Mouse (Mus musculus) heart, embryonic 16.5 days (tissue): Measurements from ENCODE around the gene Ankrd13a. TPM values are rescaled to one million over a fixed set of nuclear protein-coding genes. Genes with fewer than 3 reads are reported as not detected.

Experiments
- ATAC-seq: fragments of 200-750 bp; cut with Nextera tagmentation; replicated peaks from 2 replicates; pipeline ENCODE4 v1.8.0; 2017; ENCODE audit warnings: moderate number of reproducible peaks; ENCODE audit not compliant: insufficient read depth, low FRiP score; ENCODE audit errors: extremely low read depth
- H3K27ac ChIP-seq: fragments of 300-500 bp; sonication (generic); 2 replicates; pipeline ENCODE4 v1.5.1; 2014; ENCODE audit warnings: mild to moderate bottlenecking, low read length, control low read depth, moderate library complexity
- H3K27me3 ChIP-seq: fragments of 300-500 bp; sonication (generic); 2 replicates; pipeline ENCODE4 v1.6.1; 2014; ENCODE audit warnings: low read length, mixed read lengths; ENCODE audit not compliant: control insufficient read depth, insufficient read depth
- H3K36me3 ChIP-seq: fragments of 300-500 bp; sonication (generic); 2 replicates; pipeline ENCODE4 v1.6.1; 2014; ENCODE audit not compliant: control insufficient read depth, insufficient read depth
- H3K4me1 ChIP-seq: fragments of 300-500 bp; sonication (generic); 2 replicates; pipeline ENCODE4 v1.6.1; 2014; ENCODE audit warnings: low read length, mixed read lengths; ENCODE audit not compliant: control insufficient read depth, insufficient read depth
- H3K4me2 ChIP-seq: fragments of 300-500 bp; sonication (generic); 2 replicates; pipeline ENCODE4 v1.6.1; 2014; ENCODE audit warnings: low read depth, mild to moderate bottlenecking, control low read depth, low read length
- H3K4me3 ChIP-seq: fragments of 300-500 bp; sonication (generic); 2 replicates; pipeline ENCODE4 v1.5.1; 2014; ENCODE audit warnings: mild to moderate bottlenecking, control low read depth, low read length
- H3K9ac ChIP-seq: fragments of 300-500 bp; sonication (generic); 2 replicates; pipeline ENCODE4 v1.6.1; 2014; ENCODE audit warnings: low read length, control low read depth
- H3K9me3 ChIP-seq: fragments of 300-500 bp; sonication (generic); replicated peaks from 2 replicates; pipeline ENCODE4 v1.6.1; 2016; ENCODE audit warnings: low read length; ENCODE audit not compliant: control insufficient read depth
- WGBS: fragments of 180-500 bp; shearing (Covaris S2); extraction: QIAGEN DNeasy Blood & Tissue Kit; methylation state at CpG from one replicate; pipeline ENCODE4 v1.1.7; 2014; 5-methylcytosine and 5-hydroxymethylcytosine counted together
- polyA plus RNA-seq: library from polyadenylated mRNA; unstranded; fragments of >200 nt; fragmentation: Nextera tagmentation; extraction: Ambion mirVana; gene quantifications from 2 replicates; pipeline ENCODE4 v1.2.1, GENCODE M21; 2015

The Ankrd13a gene
- polyA plus RNA-seq, 1 experiment from 2014 or later = 28.4 TPM

DNA sequence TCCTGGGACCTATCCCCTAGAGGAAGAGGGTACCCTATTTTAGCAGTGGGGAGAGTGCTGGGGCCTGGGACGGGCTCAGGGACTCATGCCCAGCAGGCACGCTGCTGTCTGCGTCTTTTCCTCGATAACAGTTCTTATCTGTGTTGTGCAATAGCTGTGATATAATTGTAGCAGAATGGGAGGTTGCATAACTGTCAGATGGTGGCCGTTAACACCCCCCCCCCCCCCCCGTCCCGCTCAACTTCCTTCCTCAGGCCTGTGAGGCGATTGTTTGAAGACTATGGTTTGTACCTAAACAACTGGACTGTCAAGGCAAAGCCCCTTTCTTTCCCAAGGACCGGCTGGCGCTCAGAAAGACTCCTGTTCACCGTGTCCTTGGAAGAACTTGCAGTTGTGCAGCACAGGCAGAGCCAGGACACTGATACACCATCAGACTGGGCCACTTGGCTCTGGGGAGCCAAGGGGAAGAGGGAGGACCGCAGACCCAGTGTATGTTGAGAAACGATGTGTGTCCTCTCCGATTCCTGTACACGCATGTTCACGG lies 10.2 kb downstream of the Ankrd13a start:
- H3K4me2 ChIP-seq = peak overlapping the region; percentile 16; the same call in 1 of the 2 replicates
- peaks cover 26% of the 10 kb centered on the region for H3K4me1 ChIP-seq
- whole genome bisulfite sequencing = 37% methylated on average over 16 of the region's 16 CpGs
- H3K36me3 ChIP-seq = peaks cover 13% of the 10 kb centered on the region
- no peaks in the 10 kb centered on the region for H3K9me3 ChIP-seq
- ATAC-seq = peak; percentile 42
- H3K9ac ChIP-seq = peak overlapping the region; percentile 6; the same call in 1 of the 2 replicates
- peak overlapping the region; percentile 76 for H3K27ac ChIP-seq
- H3K4me3 ChIP-seq = no peak overlapping the region
- no peaks in the 10 kb centered on the region for H3K27me3 ChIP-seq

DNA sequence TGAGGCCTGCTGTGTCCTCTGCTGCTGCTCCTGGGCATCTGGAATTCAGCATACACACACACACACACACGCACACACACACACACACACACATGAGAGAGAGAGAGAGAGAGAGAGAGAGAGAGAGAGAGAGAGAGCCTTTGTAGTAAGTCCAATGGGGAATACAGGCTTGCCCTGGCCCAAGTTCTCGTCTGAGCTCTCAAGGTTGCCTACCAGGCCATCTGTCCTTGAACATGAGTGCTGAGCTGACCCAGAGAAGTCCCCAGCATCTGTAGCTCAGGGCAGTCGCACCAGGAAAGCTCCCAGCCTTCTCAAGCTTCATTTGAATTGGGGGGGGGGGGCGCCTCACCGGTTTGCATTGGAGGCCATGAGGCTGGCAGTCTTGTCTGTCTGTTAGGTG lies 10.7 kb downstream of the Ankrd13a start:
- Histone ChIP-seq H3K9ac (peak overlapping the region; percentile 6; the same call in 1 of the 2 replicates), H3K4me1 (peaks cover 26% of the 10 kb centered on the region), H3K4me3 (no peak overlapping the region), H3K27me3 (no peaks in the 10 kb centered on the region), H3K27ac (peak overlapping the region; percentile 76), H3K9me3 (no peaks in the 10 kb centered on the region), H3K36me3 (peaks cover 13% of the 10 kb centered on the region), H3K4me2 (peak overlapping the region; percentile 16; the same call in 1 of the 2 replicates)
- WGBS = 55% methylated on average over 5 of the region's 5 CpGs
- ATAC-seq = no peak

DNA sequence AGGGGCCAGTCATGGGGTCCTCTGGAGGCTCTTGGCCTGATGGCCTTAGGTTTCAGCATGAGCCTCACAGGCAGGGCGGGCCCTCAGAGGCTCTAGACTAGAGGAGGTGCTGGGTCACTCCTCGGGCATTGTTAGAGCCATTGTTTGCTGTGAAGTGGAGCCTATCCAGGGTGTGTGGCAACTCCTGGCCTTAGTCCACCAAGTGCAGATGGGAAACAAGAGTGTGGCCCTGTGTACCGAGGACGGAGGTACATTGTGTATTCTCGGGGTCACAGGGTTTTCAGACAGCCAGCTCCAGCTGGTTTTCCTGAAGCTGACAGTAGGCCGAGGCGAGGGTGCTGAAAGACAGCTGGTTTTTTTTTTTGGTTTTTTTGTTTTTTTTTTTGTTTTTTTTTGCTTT lies 18.8 kb downstream of the Ankrd13a start:
- Histone ChIP-seq H3K36me3 (peaks cover 29% of the 10 kb centered on the region), H3K4me2 (no peak overlapping the region), H3K9me3 (no peaks in the 10 kb centered on the region), H3K9ac (no peak overlapping the region), H3K4me3 (no peak overlapping the region), H3K27me3 (no peaks in the 10 kb centered on the region), H3K27ac (no peak overlapping the region), H3K4me1 (peaks cover 20% of the 10 kb centered on the region)
- ATAC-seq = no peak
- WGBS = 74% methylated on average over 7 of the region's 7 CpGs

DNA sequence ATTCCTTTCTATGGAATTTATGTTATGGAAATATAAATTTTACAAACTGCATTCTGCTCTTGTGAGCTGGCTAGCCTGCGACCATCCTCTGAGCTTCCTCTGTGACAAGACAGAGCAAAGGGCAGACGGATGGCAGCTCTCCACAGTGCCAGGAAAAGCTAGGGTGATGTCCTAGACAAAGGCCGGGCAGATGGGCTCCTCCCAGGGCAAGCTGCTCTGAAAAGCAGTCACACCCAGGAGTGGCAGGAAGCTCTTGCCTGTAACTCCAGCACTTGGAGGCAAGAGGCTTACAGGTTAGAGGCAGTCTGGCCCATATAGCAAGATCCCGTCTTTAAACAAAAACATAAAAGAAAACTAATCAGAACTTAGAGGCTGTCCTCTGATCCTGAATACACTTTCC lies 20.1 kb downstream of the Ankrd13a start:
- no peaks in the 10 kb centered on the region for H3K27me3 ChIP-seq
- H3K27ac ChIP-seq = no peak overlapping the region
- no peak overlapping the region for H3K4me2 ChIP-seq
- no peak for ATAC-seq
- 71% methylated on average over 4 of the region's 4 CpGs for WGBS
- H3K9ac ChIP-seq = no peak overlapping the region
- H3K9me3 ChIP-seq = no peaks in the 10 kb centered on the region
- H3K4me3 ChIP-seq = no peak overlapping the region
- H3K36me3 ChIP-seq = peaks cover 32% of the 10 kb centered on the region
- peaks cover 20% of the 10 kb centered on the region for H3K4me1 ChIP-seq

DNA sequence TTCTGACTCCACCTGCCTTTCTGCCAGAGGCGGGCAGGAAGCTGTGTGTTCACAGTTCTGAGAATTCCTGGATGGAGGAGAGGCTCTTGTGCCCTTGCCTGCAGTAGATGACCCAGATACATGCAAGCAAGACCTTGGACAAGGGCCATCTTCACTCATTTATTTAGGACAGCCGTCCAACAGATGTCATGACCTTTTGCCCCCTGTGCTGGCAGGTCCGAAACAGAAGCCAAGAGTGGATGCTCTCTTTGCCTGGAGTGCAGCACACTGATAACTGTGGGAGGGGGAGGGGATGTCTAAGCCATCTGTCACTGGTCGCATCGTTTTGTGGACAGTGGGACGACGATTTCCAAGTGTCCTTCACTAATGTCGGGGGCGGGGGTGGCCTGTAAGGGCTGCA lies 20.8 kb downstream of the Ankrd13a start:
- Histone ChIP-seq H3K4me1 (peaks cover 20% of the 10 kb centered on the region), H3K4me2 (no peak overlapping the region), H3K4me3 (no peak overlapping the region), H3K27me3 (no peaks in the 10 kb centered on the region), H3K9ac (no peak overlapping the region), H3K9me3 (no peaks in the 10 kb centered on the region), H3K27ac (no peak overlapping the region), H3K36me3 (peaks cover 33% of the 10 kb centered on the region)
- no peak for ATAC-seq
- WGBS = 36% methylated on average over 9 of the region's 9 CpGs

DNA sequence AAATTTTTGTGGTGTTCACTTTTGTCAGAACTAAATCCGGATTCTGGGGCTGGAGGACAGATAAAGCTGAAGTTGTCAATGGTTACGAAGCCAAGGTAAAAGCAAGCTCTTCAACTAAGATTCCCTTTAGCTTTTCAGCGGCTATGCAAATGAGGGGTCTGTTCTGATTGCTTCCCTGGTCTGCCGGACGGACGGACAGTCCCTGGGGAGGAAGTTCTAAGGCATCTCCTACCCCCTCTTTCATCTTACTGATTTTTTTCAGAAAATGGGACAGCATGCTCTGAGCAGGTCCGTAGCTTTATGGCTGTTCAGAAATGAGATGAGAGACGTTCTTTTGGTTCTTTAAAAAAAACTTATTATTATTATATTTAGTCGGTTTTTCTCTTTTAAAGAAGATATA lies 21.2 kb downstream of the Ankrd13a start:
- Histone ChIP-seq H3K27me3 (no peaks in the 10 kb centered on the region), H3K9me3 (no peaks in the 10 kb centered on the region), H3K4me1 (peaks cover 20% of the 10 kb centered on the region), H3K27ac (no peak overlapping the region), H3K9ac (no peak overlapping the region), H3K4me3 (no peak overlapping the region), H3K4me2 (no peak overlapping the region), H3K36me3 (peaks cover 37% of the 10 kb centered on the region)
- ATAC-seq = no peak
- WGBS = 62% methylated on average over 9 of the region's 9 CpGs

DNA sequence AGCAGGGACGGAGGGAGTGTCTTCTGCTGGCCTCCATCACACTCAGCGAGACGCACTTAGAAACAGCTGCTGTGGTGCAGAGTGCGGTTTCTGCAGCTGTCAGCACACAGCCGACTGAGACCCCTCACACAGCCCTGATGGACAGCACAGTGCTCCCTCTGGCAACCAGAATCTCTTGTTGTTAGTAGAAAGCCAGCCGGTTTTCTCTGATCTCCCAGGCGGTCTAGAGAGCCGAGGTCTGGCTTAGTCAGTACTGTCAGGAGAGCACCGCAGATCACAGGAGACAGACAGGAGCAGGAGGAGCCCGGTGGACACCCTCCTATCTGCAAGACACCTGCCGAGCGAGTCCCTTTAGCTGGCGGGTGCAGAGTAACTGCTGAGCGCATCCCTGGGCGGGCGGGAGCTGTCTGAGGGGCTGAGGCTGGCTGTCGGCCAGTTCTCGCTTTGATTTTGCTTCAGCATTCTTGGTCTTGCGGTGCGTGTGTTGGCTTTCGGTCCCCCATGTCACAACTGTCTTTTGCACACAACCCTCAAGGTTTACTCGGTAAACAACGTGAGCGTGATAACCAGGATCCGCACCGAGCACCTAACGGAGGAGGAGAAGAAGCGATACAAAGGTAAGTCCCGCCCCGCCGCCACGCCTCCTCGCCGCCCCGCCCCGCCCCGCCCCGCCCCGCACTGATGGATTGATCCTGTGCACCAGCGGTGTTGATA lies 22.0 kb downstream of the Ankrd13a start:
- H3K9ac ChIP-seq = peak overlapping the region; percentile 60; the same call in 1 of the 2 replicates
- ATAC-seq = peak; percentile 39; the same call in 1 of the 2 replicates
- H3K9me3 ChIP-seq = no peaks in the 10 kb centered on the region
- no peak overlapping the region for H3K27ac ChIP-seq
- WGBS = 24% methylated on average over 40 of the region's 40 CpGs
- peaks cover 20% of the 10 kb centered on the region for H3K4me1 ChIP-seq
- peaks cover 33% of the 10 kb centered on the region for H3K36me3 ChIP-seq
- peak overlapping the region; percentile 43 for H3K4me3 ChIP-seq
- H3K4me2 ChIP-seq = peak overlapping the region; percentile 70
- H3K27me3 ChIP-seq = no peaks in the 10 kb centered on the region

DNA sequence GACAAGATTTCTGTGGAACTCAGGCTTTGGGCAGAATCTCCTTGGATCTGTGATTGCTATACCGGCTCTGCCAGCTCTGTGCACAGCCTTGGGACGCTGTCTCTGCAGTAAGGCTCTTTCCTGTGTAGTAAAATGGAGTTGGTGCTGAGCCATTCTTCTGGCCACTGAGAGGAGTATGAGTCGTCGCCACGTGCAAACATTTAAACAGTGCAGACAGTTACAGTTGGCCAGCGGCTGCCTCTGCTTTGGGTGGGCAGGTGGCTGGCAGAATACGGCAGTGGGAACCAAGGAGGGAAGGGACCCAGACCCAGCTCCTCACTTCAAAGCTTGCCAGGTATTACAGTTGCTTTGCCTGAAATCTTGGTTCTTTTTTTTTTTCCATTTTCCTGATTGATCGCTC lies 22.8 kb downstream of the Ankrd13a start:
- no peak overlapping the region for H3K4me2 ChIP-seq
- no peaks in the 10 kb centered on the region for H3K27me3 ChIP-seq
- no peaks in the 10 kb centered on the region for H3K9me3 ChIP-seq
- peaks cover 20% of the 10 kb centered on the region for H3K4me1 ChIP-seq
- H3K36me3 ChIP-seq = peaks cover 36% of the 10 kb centered on the region
- no peak overlapping the region for H3K9ac ChIP-seq
- 89% methylated on average over 8 of the region's 8 CpGs for WGBS
- no peak overlapping the region for H3K4me3 ChIP-seq
- H3K27ac ChIP-seq = no peak overlapping the region
- no peak for ATAC-seq

DNA sequence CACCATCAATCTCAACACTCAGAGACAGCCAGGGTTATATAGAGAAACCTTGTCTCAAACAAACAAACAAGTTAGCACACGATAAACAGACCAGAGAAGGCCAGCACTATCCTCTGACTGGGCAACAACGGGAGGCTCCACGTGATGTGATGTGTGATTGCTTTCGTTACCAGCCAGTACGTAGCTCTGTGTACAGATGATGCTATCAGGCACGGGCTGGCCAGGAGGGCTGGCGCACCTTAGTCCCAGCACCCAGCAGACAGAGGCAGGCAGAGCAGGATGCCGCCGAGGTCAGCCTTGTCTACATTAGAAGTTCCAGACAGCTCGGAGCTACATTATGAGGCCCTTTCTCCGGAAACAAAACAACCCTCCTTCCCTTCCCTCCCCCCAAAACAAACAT lies 25.4 kb downstream of the Ankrd13a start:
- no peak for ATAC-seq
- H3K4me2 ChIP-seq = no peak overlapping the region
- 67% methylated on average over 11 of the region's 11 CpGs for WGBS
- H3K27ac ChIP-seq = no peak overlapping the region
- H3K9me3 ChIP-seq = no peaks in the 10 kb centered on the region
- peaks cover 18% of the 10 kb centered on the region for H3K4me1 ChIP-seq
- H3K9ac ChIP-seq = no peak overlapping the region
- peaks cover 47% of the 10 kb centered on the region for H3K36me3 ChIP-seq
- H3K27me3 ChIP-seq = no peaks in the 10 kb centered on the region
- no peak overlapping the region for H3K4me3 ChIP-seq
